Mouse (Mus musculus) C2C12 (cell line): ENCODE measurements at regions not wholly inside any gene's neighbourhood (a gene's known extent, or its start where the extent isn't known, plus 50 kb on each side); places are given as distances from the start of the nearest gene placed in this dataset.

Experiments used
- CEBPB ChIP-seq: IDR thresholded peaks from one replicate; pipeline ENCODE4 v1.6.1; 2011; ENCODE audit warnings: low read depth, mild to moderate bottlenecking, control low read depth, moderate library complexity
- CTCF ChIP-seq: IDR thresholded peaks from one replicate; pipeline ENCODE4 v1.5.1; 2011; ENCODE audit not compliant: control insufficient read depth, insufficient read depth, insufficient read length
- FOSL1 ChIP-seq: IDR thresholded peaks from one replicate; pipeline ENCODE4 v1.8.0; 2011; ENCODE audit warnings: mild to moderate bottlenecking, low read length; ENCODE audit not compliant: poor library complexity, insufficient read depth, severe bottlenecking
- MAX ChIP-seq: IDR thresholded peaks from one replicate; pipeline ENCODE4 v1.6.1; 2011; ENCODE audit warnings: mild to moderate bottlenecking, control low read depth
- MYOD1 ChIP-seq: IDR thresholded peaks from one replicate; pipeline ENCODE4 v1.6.1; 2011; ENCODE audit warnings: low read depth; ENCODE audit not compliant: control insufficient read depth, insufficient read length
- MYOG ChIP-seq: IDR thresholded peaks from one replicate; pipeline ENCODE4 v1.6.1; 2011; ENCODE audit not compliant: control insufficient read depth, insufficient read length; ENCODE audit errors: extremely low read depth

- TF ChIP-seq CTCF (no peak), MAX (no peak), CEBPB (no peak), FOSL1 (no peak), MYOG (no peak), MYOD1 (no peak)
These were observed 288.2 kb upstream of the Adamts5 start for GRCm38 (mm10) chr16:86189874-86190273.
